Mouse (Mus musculus) midbrain, embryonic 13.5 days (tissue): ENCODE results near the gene Abl1. TPM values are rescaled to one million over a fixed set of nuclear protein-coding genes. Genes with fewer than 3 reads are reported as not detected.

Experiments used
- ATAC-seq: fragments of 200-750 bp; cut with Nextera tagmentation; 2 replicates; pipeline ENCODE4 v1.8.0; 2017; ENCODE audit warnings: mild to moderate bottlenecking, moderate TSS enrichment, moderate library complexity
- H3K27ac ChIP-seq: fragments of 300-500 bp; sonication (generic); 2 replicates; pipeline ENCODE4 v1.5.1; 2015; ENCODE audit warnings: inconsistent platforms, mild to moderate bottlenecking, moderate library complexity
- H3K27me3 ChIP-seq: fragments of 300-500 bp; sonication (generic); 2 replicates; pipeline ENCODE4 v1.6.1; 2015; ENCODE audit warnings: mild to moderate bottlenecking, inconsistent platforms
- H3K36me3 ChIP-seq: fragments of 300-500 bp; sonication (generic); 2 replicates; pipeline ENCODE4 v1.6.1; 2015; ENCODE audit warnings: mild to moderate bottlenecking, inconsistent platforms
- H3K4me1 ChIP-seq: fragments of 300-500 bp; sonication (generic); replicated peaks from 2 replicates; pipeline ENCODE4 v1.6.1; 2015; ENCODE audit warnings: inconsistent platforms
- H3K4me2 ChIP-seq: fragments of 300-500 bp; sonication (generic); replicated peaks from 2 replicates; pipeline ENCODE4 v1.6.1; 2015; ENCODE audit warnings: moderate library complexity, mild to moderate bottlenecking, inconsistent platforms
- H3K4me3 ChIP-seq: fragments of 300-500 bp; sonication (generic); replicated peaks from 2 replicates; pipeline ENCODE4 v1.5.1; 2015; ENCODE audit warnings: mild to moderate bottlenecking, inconsistent platforms
- H3K9ac ChIP-seq: fragments of 300-500 bp; sonication (generic); replicated peaks from 2 replicates; pipeline ENCODE4 v1.6.1; 2015; ENCODE audit warnings: mild to moderate bottlenecking, inconsistent platforms
- H3K9me3 ChIP-seq: fragments of 300-500 bp; sonication (generic); 2 replicates; pipeline ENCODE4 v1.6.1; 2016; ENCODE audit warnings: mild to moderate bottlenecking, inconsistent platforms
- WGBS: fragments of 180-500 bp; shearing (Covaris S2); methylation state at CpG from one replicate; pipeline ENCODE4 v1.1.7; 2015; 5-methylcytosine and 5-hydroxymethylcytosine counted together
- polyA plus RNA-seq: library from polyadenylated mRNA; unstranded; fragments of >200 nt; fragmentation: Nextera tagmentation; extraction: Ambion mirVana; gene quantifications from 2 replicates; pipeline ENCODE4 v1.2.1, GENCODE M21; 2015

Abl1 gene
- polyA plus RNA-seq, 1 experiment from 2014 or later = 27.0 TPM

DNA sequence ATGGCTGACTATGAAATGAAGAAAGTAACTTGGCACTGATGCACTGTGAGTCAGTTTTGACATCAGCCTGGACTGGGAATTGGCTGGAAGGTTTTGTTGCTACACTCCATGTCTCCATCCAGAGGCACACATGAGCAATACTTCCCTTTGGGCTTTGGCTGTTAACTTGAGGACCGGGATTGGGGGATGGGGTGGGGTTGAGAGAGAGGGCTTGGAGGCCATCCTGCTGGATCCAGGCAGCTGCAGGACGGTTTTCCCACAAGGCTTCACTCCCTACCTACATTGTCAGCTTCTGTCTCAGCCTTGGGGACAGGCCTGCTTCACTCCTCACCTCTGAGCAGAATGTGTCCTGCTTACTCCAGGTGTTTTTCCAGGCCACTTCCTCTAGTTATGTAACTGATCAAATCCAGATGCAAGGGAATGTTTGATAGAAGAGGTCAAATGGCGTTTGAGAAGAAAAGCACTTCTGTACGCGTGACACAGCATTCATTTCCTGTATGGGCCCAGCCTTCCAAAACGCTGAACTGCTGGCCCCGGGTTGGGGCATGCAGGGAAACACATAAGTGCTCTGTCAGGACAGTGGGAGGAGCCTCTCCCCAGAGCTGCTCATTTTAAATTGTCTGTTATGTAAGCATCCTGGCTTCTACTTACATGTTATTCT, 82.7 kb downstream of the Abl1 start:
- ATAC-seq = no peak
- no peaks in the 10 kb centered on the region for H3K9me3 ChIP-seq

DNA sequence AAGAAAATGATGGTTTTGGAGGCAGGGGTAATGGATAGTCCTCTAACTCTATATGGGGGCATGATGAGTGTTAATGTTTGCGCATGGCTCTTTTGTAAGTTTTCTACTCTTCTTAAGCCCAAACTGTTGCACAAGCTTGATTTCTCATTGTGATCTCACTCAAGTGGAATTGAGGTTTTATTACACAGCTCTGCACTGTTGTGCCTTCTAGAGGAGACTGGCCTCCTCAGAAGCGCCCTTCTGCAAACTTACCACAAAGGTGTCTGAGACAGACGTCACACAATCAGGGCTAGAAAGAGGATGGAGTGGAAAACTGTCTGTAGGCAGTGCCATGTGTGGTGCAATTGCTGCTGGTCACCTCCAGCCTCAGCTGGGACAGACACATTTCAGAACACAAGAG, 88.3 kb downstream of the Abl1 start:
- Histone ChIP-seq H3K4me2 (no peak overlapping the region), H3K9me3 (0 out of 2 replicates have a peak, but pooled peaks cover 4% of the 10 kb centered on the region), H3K36me3 (peaks cover 35% of the 10 kb centered on the region), H3K4me1 (no peaks in the 10 kb centered on the region), H3K4me3 (no peak overlapping the region), H3K27ac (no peak overlapping the region), H3K9ac (no peak overlapping the region), H3K27me3 (no peaks in the 10 kb centered on the region)
- no peak for ATAC-seq
- 98% methylated on average over 3 of the region's 3 CpGs for WGBS

More for the DNA sequence above, 82.7 kb downstream of the Abl1 start:
- Histone ChIP-seq H3K27me3 (no peaks in the 10 kb centered on the region), H3K4me1 (peaks cover 43% of the 10 kb centered on the region), H3K4me3 (no peak overlapping the region), H3K36me3 (peaks cover 4% of the 10 kb centered on the region), H3K4me2 (no peak overlapping the region), H3K9ac (no peak overlapping the region), H3K27ac (no peak overlapping the region; the same call in 1 of the 2 replicates)
- WGBS = 57% methylated on average over 7 of the region's 7 CpGs

DNA sequence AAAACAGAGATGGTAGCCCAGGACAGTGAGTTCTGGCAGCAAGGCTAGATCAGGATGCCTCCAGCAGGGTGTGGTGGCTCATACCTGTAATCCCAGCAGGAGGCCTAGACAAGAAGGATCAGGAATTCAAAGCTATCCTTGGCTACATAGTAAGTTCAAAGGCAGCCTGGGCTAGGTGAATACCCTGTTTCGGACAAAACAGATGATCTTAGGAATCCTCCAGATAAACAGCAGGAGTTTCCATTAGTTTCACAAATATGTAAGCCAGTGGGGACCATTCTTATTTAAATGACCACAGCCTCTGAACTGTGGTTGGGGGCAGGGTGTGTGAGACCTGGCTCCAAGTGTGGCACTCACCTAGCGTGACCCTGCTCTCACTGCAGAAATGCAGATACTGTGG, 91.1 kb downstream of the Abl1 start:
- Histone ChIP-seq H3K4me1 (no peaks in the 10 kb centered on the region), H3K36me3 (peaks cover 54% of the 10 kb centered on the region), H3K4me3 (no peak overlapping the region), H3K4me2 (no peak overlapping the region), H3K9ac (no peak overlapping the region), H3K9me3 (0 out of 2 replicates have a peak, but pooled peaks cover 4% of the 10 kb centered on the region), H3K27ac (no peak overlapping the region), H3K27me3 (no peaks in the 10 kb centered on the region)
- WGBS = 83% methylated on average over 2 of the region's 2 CpGs
- no peak for ATAC-seq

DNA sequence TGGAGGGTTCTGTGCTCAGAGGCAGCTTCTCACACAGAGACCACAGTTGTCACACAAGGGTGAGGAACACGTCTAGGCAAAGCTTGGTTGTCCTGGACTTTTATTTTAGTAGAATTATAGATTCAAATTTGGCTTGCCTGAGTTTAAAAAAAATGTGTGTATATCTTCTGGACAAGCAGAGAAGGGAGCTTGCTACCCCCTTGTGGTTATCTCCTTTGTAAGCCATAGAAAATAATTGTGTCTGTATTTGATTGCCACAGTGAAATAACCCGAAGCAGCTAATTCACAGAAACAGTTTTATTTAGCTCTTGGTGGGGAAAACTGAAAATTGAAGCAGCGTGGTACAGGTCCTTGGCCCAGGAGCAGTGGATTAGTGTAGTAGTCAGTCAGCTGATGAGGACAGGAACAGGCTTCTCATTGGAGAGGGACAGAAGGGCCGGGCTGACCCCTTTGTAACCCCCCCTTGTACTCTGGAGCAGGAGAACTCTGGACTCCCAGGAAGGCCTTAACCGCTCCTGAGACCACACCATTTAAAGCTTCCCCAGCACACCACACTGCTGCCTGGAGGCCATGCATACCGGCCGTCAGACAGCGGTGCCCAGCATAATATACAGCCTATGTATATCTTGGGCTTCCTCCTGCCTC, 94.9 kb downstream of the Abl1 start:
- Histone ChIP-seq H3K4me2 (no peak overlapping the region), H3K4me1 (no peaks in the 10 kb centered on the region), H3K27ac (no peak overlapping the region), H3K36me3 (peaks cover 79% of the 10 kb centered on the region), H3K4me3 (no peak overlapping the region), H3K9me3 (no peaks in the 10 kb centered on the region), H3K27me3 (no peaks in the 10 kb centered on the region), H3K9ac (no peak overlapping the region)
- 78% methylated on average over 8 of the region's 8 CpGs for WGBS
- no peak for ATAC-seq

DNA sequence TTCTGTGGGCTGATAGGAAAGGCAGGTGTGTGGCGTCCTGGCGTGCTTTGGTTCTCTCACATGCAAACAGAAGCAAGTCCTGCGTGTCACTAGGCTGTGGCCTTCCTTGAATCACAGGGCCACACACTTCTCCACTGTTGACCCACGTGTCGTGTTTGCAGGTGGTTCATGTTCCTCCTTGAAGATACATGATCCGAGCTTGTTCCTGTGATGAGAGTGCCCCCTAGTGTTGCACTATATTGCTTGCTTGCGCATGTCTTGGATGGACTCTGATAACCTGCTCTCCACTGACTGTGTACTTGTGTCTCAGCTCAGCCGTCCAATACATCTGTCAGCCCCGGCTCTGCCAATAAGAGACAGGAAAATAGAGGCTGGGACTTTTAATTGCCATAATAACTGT, 96.9 kb downstream of the Abl1 start:
- H3K4me2 ChIP-seq = no peak overlapping the region
- peak; percentile 58; the same call in 1 of the 2 replicates for ATAC-seq
- 50% methylated on average over 9 of the region's 9 CpGs for WGBS
- no peak overlapping the region for H3K9ac ChIP-seq
- no peaks in the 10 kb centered on the region for H3K27me3 ChIP-seq
- peaks cover 1% of the 10 kb centered on the region; the same call in 1 of the 2 replicates for H3K4me1 ChIP-seq
- H3K27ac ChIP-seq = no peak overlapping the region
- no peaks in the 10 kb centered on the region for H3K9me3 ChIP-seq
- peaks cover 73% of the 10 kb centered on the region for H3K36me3 ChIP-seq
- no peak overlapping the region for H3K4me3 ChIP-seq

DNA sequence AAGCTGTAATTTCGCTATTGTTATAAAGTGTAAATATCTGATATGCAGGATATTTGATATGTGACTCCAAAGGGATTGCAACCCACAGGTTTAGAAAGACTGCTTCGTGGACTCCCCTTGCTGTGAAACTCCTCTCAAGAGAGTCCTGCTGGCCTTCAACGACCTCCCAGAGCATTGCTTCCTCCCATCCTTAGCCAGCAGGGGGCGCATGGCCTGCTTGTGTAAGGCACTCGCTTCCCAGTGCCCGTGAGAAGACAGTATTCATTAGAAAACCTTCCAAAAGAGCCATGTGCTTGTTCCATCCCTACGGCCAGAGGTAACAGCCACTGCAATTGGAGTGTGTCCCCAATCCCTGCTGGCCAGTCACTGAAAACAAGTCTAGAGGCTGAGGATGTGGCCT, 98.9 kb downstream of the Abl1 start:
- no peaks in the 10 kb centered on the region for H3K9me3 ChIP-seq
- no peak overlapping the region for H3K4me2 ChIP-seq
- H3K36me3 ChIP-seq = peaks cover 75% of the 10 kb centered on the region
- H3K27me3 ChIP-seq = no peaks in the 10 kb centered on the region
- no peak overlapping the region for H3K9ac ChIP-seq
- ATAC-seq = no peak
- 18% methylated on average over 7 of the region's 7 CpGs for WGBS
- peaks cover 14% of the 10 kb centered on the region for H3K4me1 ChIP-seq
- H3K4me3 ChIP-seq = no peak overlapping the region
- H3K27ac ChIP-seq = no peak overlapping the region

DNA sequence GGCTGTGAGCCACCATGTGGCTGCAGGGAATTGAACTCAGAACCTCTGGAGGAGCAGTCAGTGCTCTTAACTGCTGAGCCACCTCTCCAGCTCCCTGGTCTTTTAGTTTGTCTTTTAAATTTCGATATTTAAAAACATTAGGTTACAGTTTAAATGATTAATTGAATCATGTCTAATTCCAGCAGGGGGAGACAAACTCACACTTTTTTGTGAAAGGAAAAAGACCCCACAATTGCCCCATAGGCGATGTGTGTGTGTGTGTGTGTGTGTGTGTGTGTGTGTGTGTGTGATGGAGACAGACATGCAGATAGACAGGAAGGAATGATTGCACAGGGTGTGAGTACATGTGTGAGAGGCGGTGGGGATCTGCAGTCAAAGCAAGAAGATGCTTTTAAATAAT, 100.1 kb downstream of the Abl1 start:
- WGBS = 76% methylated on average over 3 of the region's 3 CpGs
- H3K4me1 ChIP-seq = peaks cover 14% of the 10 kb centered on the region
- H3K9me3 ChIP-seq = no peaks in the 10 kb centered on the region
- no peak for ATAC-seq
- H3K27ac ChIP-seq = no peak overlapping the region
- no peak overlapping the region for H3K9ac ChIP-seq
- no peak overlapping the region for H3K4me3 ChIP-seq
- H3K27me3 ChIP-seq = no peaks in the 10 kb centered on the region
- H3K4me2 ChIP-seq = no peak overlapping the region
- H3K36me3 ChIP-seq = peaks cover 76% of the 10 kb centered on the region

DNA sequence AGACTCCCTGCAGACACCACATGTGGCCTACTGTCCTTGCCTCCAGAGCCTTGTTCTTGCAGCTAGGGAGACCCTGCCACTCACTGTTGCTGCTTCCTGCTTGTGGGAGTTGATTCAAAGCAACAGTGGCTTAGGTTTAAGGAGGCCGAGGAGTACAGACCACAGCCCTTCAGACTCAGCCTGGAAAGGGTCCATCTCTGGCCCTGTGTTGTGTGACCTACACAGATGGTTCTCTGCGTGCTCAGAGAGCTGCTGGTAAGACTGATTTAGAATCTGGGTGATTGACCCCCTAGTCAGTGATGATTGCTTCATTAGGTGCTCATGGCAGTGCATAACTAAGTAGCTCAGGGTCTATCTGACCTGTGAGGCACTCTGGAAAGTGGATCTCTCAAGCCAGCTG, 101.0 kb downstream of the Abl1 start:
- no peak for ATAC-seq
- H3K27ac ChIP-seq = no peak overlapping the region
- H3K4me1 ChIP-seq = peaks cover 14% of the 10 kb centered on the region
- 93% methylated on average over 2 of the region's 2 CpGs for WGBS
- H3K36me3 ChIP-seq = peaks cover 79% of the 10 kb centered on the region
- no peaks in the 10 kb centered on the region for H3K27me3 ChIP-seq
- H3K9ac ChIP-seq = no peak overlapping the region
- no peak overlapping the region for H3K4me2 ChIP-seq
- H3K4me3 ChIP-seq = no peak overlapping the region
- no peaks in the 10 kb centered on the region for H3K9me3 ChIP-seq

DNA sequence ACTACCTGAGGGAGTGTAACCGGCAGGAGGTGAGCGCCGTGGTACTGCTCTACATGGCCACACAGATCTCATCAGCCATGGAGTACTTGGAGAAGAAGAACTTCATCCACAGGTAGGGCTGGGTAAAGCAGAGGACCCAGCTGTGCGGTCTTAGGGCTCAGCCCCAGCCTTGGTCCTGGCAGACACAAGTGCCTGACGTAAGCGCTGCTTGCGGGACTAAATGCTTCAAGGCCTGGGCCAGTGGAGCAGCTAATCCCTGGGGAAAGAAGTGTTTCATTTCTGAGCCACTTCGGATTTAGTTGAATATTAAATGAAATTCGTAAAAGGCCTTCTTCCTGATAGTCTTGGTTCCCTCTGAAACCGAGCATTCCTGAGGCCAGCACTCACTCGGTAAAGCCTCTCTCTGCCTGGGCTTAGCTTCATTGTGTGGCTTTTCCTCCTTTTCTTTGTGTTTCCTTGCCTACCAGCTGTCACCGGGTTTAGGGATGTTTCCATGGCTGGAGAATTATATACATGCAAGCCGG, 102.6 kb downstream of the Abl1 start:
- H3K36me3 ChIP-seq = peaks cover 79% of the 10 kb centered on the region
- 71% methylated on average over 13 of the region's 13 CpGs for WGBS
- 0 out of 2 replicates have a peak, but pooled peaks have one; percentile 29 for ATAC-seq

DNA sequence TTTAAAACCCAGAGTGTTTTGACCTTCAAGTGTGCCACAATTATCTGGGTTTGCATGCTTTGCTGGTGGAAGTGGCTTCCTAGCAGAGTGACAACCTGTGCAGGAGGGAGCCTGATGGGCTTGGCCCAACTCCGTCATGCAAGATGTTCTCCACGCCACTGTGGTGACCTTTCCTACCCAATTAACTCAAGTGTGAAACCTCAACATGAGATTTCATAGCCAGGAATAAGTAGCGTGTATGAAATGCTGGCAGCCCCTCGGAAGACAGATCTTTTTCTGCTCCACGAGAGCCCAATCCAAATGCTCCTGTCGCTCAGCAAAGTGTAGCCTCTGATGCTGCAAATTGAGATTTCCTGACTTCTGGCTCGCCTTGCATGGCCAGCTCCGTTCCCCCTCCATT, 103.1 kb downstream of the Abl1 start:
- Histone ChIP-seq H3K4me3 (no peak overlapping the region), H3K4me1 (peaks cover 14% of the 10 kb centered on the region), H3K27ac (peak overlapping the region; percentile 64), H3K27me3 (no peaks in the 10 kb centered on the region), H3K36me3 (peaks cover 79% of the 10 kb centered on the region), H3K4me2 (no peak overlapping the region), H3K9me3 (no peaks in the 10 kb centered on the region), H3K9ac (no peak overlapping the region)
- ATAC-seq = no peak
- WGBS = 77% methylated on average over 8 of the region's 8 CpGs

More for the DNA sequence above, 102.6 kb downstream of the Abl1 start:
- H3K4me1 ChIP-seq = peaks cover 14% of the 10 kb centered on the region
- H3K9ac ChIP-seq = no peak overlapping the region
- H3K27me3 ChIP-seq = no peaks in the 10 kb centered on the region
- H3K9me3 ChIP-seq = no peaks in the 10 kb centered on the region
- H3K4me2 ChIP-seq = no peak overlapping the region
- H3K27ac ChIP-seq = peak overlapping the region; percentile 64
- no peak overlapping the region for H3K4me3 ChIP-seq

DNA sequence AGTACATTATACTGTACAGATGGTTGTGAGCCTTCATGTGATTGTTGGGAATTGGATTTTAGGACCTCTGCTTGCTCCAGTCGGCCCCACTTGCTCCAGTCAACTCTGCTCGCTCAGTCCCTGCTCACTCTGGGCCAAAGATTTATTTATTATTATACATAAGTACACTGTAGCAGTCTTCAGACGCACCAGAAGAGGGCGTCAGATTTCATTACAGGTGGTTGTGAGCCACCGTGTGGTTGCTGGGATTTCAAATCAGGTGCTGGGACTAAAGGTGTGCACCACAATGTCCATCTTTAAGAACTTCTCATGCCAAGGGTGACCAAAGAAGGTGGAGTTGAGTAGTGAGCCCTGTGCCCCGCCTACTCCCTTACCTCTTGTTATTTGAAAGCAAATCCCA, 104.4 kb downstream of the Abl1 start:
- ATAC-seq = no peak
- 86% methylated on average over 6 of the region's 6 CpGs for WGBS
- Histone ChIP-seq H3K9me3 (no peaks in the 10 kb centered on the region), H3K9ac (no peak overlapping the region), H3K27me3 (no peaks in the 10 kb centered on the region), H3K4me2 (no peak overlapping the region), H3K4me1 (peaks cover 14% of the 10 kb centered on the region), H3K36me3 (peaks cover 82% of the 10 kb centered on the region), H3K27ac (no peak overlapping the region), H3K4me3 (no peak overlapping the region)

DNA sequence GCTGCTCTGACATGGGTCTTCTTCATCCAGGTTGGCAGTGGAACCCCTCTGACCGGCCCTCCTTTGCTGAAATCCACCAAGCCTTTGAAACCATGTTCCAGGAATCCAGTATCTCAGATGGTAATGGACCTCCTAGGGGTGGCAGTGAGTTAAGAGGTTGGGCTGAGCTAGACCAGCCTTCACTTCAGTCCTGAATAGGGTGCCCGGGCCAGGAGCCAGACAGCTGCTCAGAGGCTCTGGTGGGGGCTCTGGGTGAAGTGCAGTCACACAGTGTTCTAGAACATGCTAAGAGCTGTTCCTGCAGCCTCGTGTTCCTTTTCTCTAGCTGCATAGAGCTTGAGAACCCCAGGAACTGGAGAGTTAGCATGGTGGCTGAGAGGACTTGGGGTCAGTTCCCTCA, 108.8 kb downstream of the Abl1 start:
- WGBS = 96% methylated on average over 3 of the region's 3 CpGs
- Histone ChIP-seq H3K36me3 (peaks cover 95% of the 10 kb centered on the region), H3K4me2 (no peak overlapping the region), H3K4me3 (no peak overlapping the region), H3K27me3 (no peaks in the 10 kb centered on the region), H3K9me3 (no peaks in the 10 kb centered on the region), H3K4me1 (no peaks in the 10 kb centered on the region), H3K27ac (no peak overlapping the region), H3K9ac (no peak overlapping the region)
- ATAC-seq = no peak
